Mouse (Mus musculus): ENCODE measurements at regions not wholly inside any gene's neighbourhood (a gene's known extent, or its start where the extent isn't known, plus 50 kb on each side); places are given as distances from the start of the nearest gene placed in this dataset.

DNA sequence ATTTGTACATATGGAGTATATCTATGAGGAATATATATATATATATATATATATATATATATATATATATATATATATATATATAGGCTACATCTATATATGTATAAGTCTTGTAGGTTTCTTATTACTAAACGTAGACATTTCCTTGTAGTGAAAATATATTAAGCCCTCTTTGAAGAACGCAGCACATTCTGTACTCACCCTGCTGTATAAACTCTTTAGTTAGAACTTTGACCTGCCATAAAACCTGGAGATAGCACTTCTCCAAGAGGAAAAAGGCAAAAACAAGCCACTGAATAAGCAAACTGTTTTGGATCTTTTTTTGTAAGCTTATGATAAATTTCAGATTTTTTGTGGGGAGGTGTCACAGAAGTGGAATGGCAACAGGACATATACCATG lies 55.3 kb upstream of the Tent5a start:
- TF ChIP-seq CTCF (conservative IDR thresholded peaks at IDR 0.05; ENCODE audit: low read length), result no peak
- TF ChIP-seq POU5F1 (IDR thresholded peaks at IDR 0.05; ENCODE audit: borderline replicate concordance, low read length), result no peak

Data from E14TG2a.4 (cell line).